Mouse (Mus musculus): ENCODE measurements around the gene Cyth1. TPM values are rescaled to one million over a fixed set of nuclear protein-coding genes. Genes with fewer than 3 reads are reported as not detected.

Cyth1 gene
- total RNA-seq (2023) = 229 to 246 TPM (median 236 TPM) in 4 replicates

GRCm38 (mm10) chr11:118248150-118249011 lies at the start of gene Cyth1:
TSS of gene Cyth1 (minus strand) at chr11:118248592.

GRCm38 (mm10) chr11:118289999-118290889 lies 41.9 kb upstream of the Cyth1 start, which contains the start of gene Usp36:
TSS of gene Usp36 (minus strand) at chr11:118290244.

GRCm38 (mm10) chr11:118130534-118130933 lies 117.9 kb downstream of the Cyth1 start, which contains the start of gene Dnah17:
TSS of gene Dnah17 (minus strand) at chr11:118130634.

Other genes with a start within 250 kb of the Cyth1 start
- gene Dnah17, start 118.0 kb downstream of the Cyth1 start, total RNA-seq (2023) = 0.85 to 2.4 TPM (median 1.8 TPM) in 4 replicates
- gene Usp36, start 41.7 kb upstream of the Cyth1 start, total RNA-seq (2023) = 53.8 to 59.3 TPM (median 57.4 TPM) in 4 replicates
- gene Cep295nl, start 93.9 kb upstream of the Cyth1 start, total RNA-seq (2023) = not detected in 4 replicates
- gene Timp2, start 107.1 kb upstream of the Cyth1 start, total RNA-seq (2023) = 2.3 to 4.6 TPM (median 4.0 TPM) in 4 replicates
- 10.4 to 13.8 TPM (median 11.9 TPM) in 4 replicates for gene Lgals3bp, start 153.5 kb upstream of the Cyth1 start, total RNA-seq (2023)
- gene Cant1, start 170.5 kb upstream of the Cyth1 start, total RNA-seq (2023) = 40.6 to 44.5 TPM (median 43.5 TPM) in 4 replicates
- 0.23 TPM in 1 of 4 replicates, not detected in the others for gene C1qtnf1, start 179.6 kb upstream of the Cyth1 start, total RNA-seq (2023)
- gene Engase, start 228.2 kb upstream of the Cyth1 start, total RNA-seq (2023) = 5.0 to 6.2 TPM (median 6.0 TPM) in 4 replicates

Measured in B cell, adult 62 days (primary cell).